Mouse (Mus musculus) retina, embryonic 14.5 days (tissue): ENCODE results near the gene Lmcd1.

Experiments used
- DNase-seq: peaks from one replicate; pipeline ENCODE4 v3.0.0-alpha.2; 2015; ENCODE audit warnings: low spot score

The Lmcd1 gene

GRCm38 (mm10) chr6:112287671-112288070 is 14.1 kb downstream of the Lmcd1 start:
- no peak for DNase-seq

GRCm38 (mm10) chr6:112288271-112288670 is 14.7 kb downstream of the Lmcd1 start:
- DNase-seq, result no peak

GRCm38 (mm10) chr6:112291146-112291545 is 17.6 kb downstream of the Lmcd1 start:
- DNase-seq, result no peak

- DNase-seq, result no peak
Measured at GRCm38 (mm10) chr6:112293320-112293719, 19.8 kb downstream of the Lmcd1 start.

GRCm38 (mm10) chr6:112295269-112295668 is 21.7 kb downstream of the Lmcd1 start:
- DNase-seq, result no peak

GRCm38 (mm10) chr6:112300146-112300545 is 26.6 kb downstream of the Lmcd1 start:
- DNase-seq, result no peak

- no peak for DNase-seq
Measured at GRCm38 (mm10) chr6:112300633-112301032, 27.1 kb downstream of the Lmcd1 start.

- DNase-seq, result no peak
Measured at GRCm38 (mm10) chr6:112302248-112302647, 28.7 kb downstream of the Lmcd1 start.

GRCm38 (mm10) chr6:112302814-112303383 is 29.3 kb downstream of the Lmcd1 start:
- DNase-seq, result no peak

GRCm38 (mm10) chr6:112304751-112305150 is 31.2 kb downstream of the Lmcd1 start:
- DNase-seq, result no peak

GRCm38 (mm10) chr6:112309330-112309938 is 35.9 kb downstream of the Lmcd1 start:
- no peak for DNase-seq

GRCm38 (mm10) chr6:112311385-112311784 is 37.8 kb downstream of the Lmcd1 start:
- no peak for DNase-seq

- DNase-seq, result no peak
Measured at GRCm38 (mm10) chr6:112319449-112319848, 45.9 kb downstream of the Lmcd1 start.

GRCm38 (mm10) chr6:112320679-112321078 is 47.1 kb downstream of the Lmcd1 start:
- DNase-seq, result no peak

GRCm38 (mm10) chr6:112322916-112323315 is 49.4 kb downstream of the Lmcd1 start:
- DNase-seq, result no peak

- DNase-seq, result no peak
Measured at GRCm38 (mm10) chr6:112325213-112325612, 51.7 kb downstream of the Lmcd1 start.

- DNase-seq, result no peak
Measured at GRCm38 (mm10) chr6:112327793-112328192, 54.2 kb downstream of the Lmcd1 start.

- DNase-seq, result no peak
Measured at GRCm38 (mm10) chr6:112330520-112331222, 57.1 kb downstream of the Lmcd1 start.

GRCm38 (mm10) chr6:112331223-112331598 is 57.7 kb downstream of the Lmcd1 start:
- DNase-seq, result no peak

- DNase-seq, result no peak
Measured at GRCm38 (mm10) chr6:112333930-112334329, 60.4 kb downstream of the Lmcd1 start.

GRCm38 (mm10) chr6:112337667-112338066 is 64.1 kb downstream of the Lmcd1 start:
- DNase-seq, result no peak

GRCm38 (mm10) chr6:112339016-112339415 is 65.5 kb downstream of the Lmcd1 start:
- DNase-seq, result no peak

GRCm38 (mm10) chr6:112350452-112350851 is 76.9 kb downstream of the Lmcd1 start:
- no peak for DNase-seq

GRCm38 (mm10) chr6:112359341-112359740 is 85.8 kb downstream of the Lmcd1 start:
- no peak for DNase-seq
